Mouse (Mus musculus) heart, postnatal 0 days (tissue): Measurements from ENCODE around the gene Mnat1.

Source experiments
- CTCF ChIP-seq: IDR thresholded peaks from 2 replicates; pipeline ENCODE4 v1.5.1; 2016; ENCODE audit warnings: antibody characterized with exemption, control low read depth, low read depth
- EP300 ChIP-seq: IDR thresholded peaks from 2 replicates; pipeline ENCODE4 v1.6.1; 2016; ENCODE audit warnings: antibody characterized with exemption, low read depth

DNA sequence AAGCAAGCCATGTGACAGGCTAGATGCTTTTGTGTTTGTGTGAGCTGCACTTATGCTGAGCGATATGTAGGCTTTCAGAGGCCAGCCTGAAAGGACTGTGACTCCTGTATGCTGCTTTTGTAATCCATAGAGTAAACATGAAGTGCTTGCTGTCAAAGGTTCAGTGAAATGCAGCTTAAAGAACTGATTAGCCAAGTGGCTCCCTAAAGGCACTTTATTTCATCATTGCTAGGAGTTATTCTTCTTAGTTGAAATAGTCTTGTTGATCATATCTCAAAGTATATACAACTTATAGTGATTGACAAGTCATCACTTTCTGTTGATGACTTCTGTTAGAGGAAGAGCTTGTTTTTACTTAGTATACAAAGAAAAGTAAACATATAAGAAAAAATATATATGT, 83.9 kb downstream of the Mnat1 start:
- TF ChIP-seq CTCF (no peak), EP300 (no peak)
